Mouse (Mus musculus): ENCODE results near the gene Crip2. TPM values are rescaled to one million over a fixed set of nuclear protein-coding genes. Genes with fewer than 3 reads are reported as not detected.

The Crip2 gene
- polyA plus RNA-seq, 1 experiment from 2014 or later: 273 TPM

GRCm38 (mm10) chr12:113185442-113186291, 45.6 kb downstream of the Crip2 start, which contains the start of gene Tmem121:
TSS of gene Tmem121 (plus strand) at chr12:113185930.
- H3K9ac ChIP-seq: peak within 1 kb of the TSS; percentile 57
- H3K4me2 ChIP-seq: peak within 1 kb of the TSS; percentile 92
- peak; percentile 51; the same call in 1 of the 2 replicates for ATAC-seq (ENCODE audit: insufficient read depth)
- H3K4me3 ChIP-seq (ENCODE audit: low read depth, low read length): peak within 1 kb of the TSS; percentile 57
- H3K27me3 ChIP-seq (ENCODE audit: insufficient read depth, low read length): peaks cover 25% of the 10 kb centered on the region
- H3K4me1 ChIP-seq (ENCODE audit: insufficient read depth): peaks cover 7% of the 10 kb centered on the region; the same call in 1 of the 2 replicates
- peak; percentile 61 for DNase-seq
- no peak for TF ChIP-seq CTCF (IDR thresholded peaks at IDR 0.05; ENCODE audit: low read depth)
- no peak within 1 kb of the TSS for H3K27ac ChIP-seq (ENCODE audit: low read depth)
- no peaks in the 10 kb centered on the region for H3K36me3 ChIP-seq (ENCODE audit: insufficient read depth)
- WGBS: 2% methylated on average over 63 of the region's 63 CpGs
- no peaks in the 10 kb centered on the region for H3K9me3 ChIP-seq (ENCODE audit: low read depth, low read length)

- Histone ChIP-seq H3K9me3 (ENCODE audit: low read depth, low read length) (no peaks in the 10 kb centered on the region), H3K9ac (peak overlapping the region; percentile 57), H3K27ac (ENCODE audit: low read depth) (no peak overlapping the region), H3K4me1 (ENCODE audit: insufficient read depth) (peaks cover 7% of the 10 kb centered on the region; the same call in 1 of the 2 replicates), H3K4me3 (ENCODE audit: low read depth, low read length) (peak overlapping the region; percentile 57), H3K27me3 (ENCODE audit: insufficient read depth, low read length) (peaks cover 25% of the 10 kb centered on the region), H3K36me3 (ENCODE audit: insufficient read depth) (no peaks in the 10 kb centered on the region), H3K4me2 (peak overlapping the region; percentile 92)
- DNase-seq (no peak), ATAC-seq (ENCODE audit: insufficient read depth) (no peak)
- no peak for TF ChIP-seq CTCF (IDR thresholded peaks at IDR 0.05; ENCODE audit: low read depth)
- WGBS: 41% methylated on average over 12 of the region's 12 CpGs
Observed at GRCm38 (mm10) chr12:113186326-113187010, 46.4 kb downstream of the Crip2 start.

DNA sequence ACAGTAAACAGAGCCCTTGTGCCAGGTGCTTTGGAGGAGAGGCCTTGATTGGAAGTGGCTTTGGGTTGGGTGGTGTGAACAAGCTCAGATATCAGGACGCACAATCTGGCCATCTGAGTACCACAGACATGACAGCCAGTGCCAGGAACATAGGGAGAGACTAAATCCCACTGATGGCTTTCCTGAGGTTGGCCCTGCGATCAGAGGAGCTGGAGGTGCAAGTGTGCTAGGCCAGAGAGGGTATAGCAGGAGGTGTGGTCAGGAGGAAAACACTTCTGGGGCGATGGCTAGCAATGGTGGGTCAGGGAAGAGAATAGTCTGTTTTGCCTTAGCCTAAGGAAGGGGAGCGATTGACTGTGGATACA, 47.0 kb downstream of the Crip2 start:
- TF ChIP-seq CTCF (IDR thresholded peaks at IDR 0.05; ENCODE audit: low read depth): no peak
- Histone ChIP-seq H3K27ac (ENCODE audit: low read depth) (no peak overlapping the region), H3K27me3 (ENCODE audit: insufficient read depth, low read length) (peaks cover 25% of the 10 kb centered on the region), H3K4me1 (ENCODE audit: insufficient read depth) (peaks cover 7% of the 10 kb centered on the region; the same call in 1 of the 2 replicates), H3K9ac (no peak overlapping the region; the same call in 1 of the 2 replicates), H3K9me3 (ENCODE audit: low read depth, low read length) (no peaks in the 10 kb centered on the region), H3K4me3 (ENCODE audit: low read depth, low read length) (peak overlapping the region; percentile 36), H3K4me2 (peak overlapping the region; percentile 92), H3K36me3 (ENCODE audit: insufficient read depth) (no peaks in the 10 kb centered on the region)
- no peak for DNase-seq
- ATAC-seq (ENCODE audit: insufficient read depth): no peak
- WGBS: 48% methylated on average over 4 of the region's 4 CpGs

GRCm38 (mm10) chr12:113187584-113188295, 47.7 kb downstream of the Crip2 start:
- WGBS: 3% methylated on average over 56 of the region's 56 CpGs
- Histone ChIP-seq H3K4me3 (ENCODE audit: low read depth, low read length) (peak overlapping the region; percentile 36), H3K36me3 (ENCODE audit: insufficient read depth) (no peaks in the 10 kb centered on the region), H3K4me1 (ENCODE audit: insufficient read depth) (peaks cover 7% of the 10 kb centered on the region; the same call in 1 of the 2 replicates), H3K27ac (ENCODE audit: low read depth) (no peak overlapping the region), H3K9me3 (ENCODE audit: low read depth, low read length) (no peaks in the 10 kb centered on the region), H3K4me2 (peak overlapping the region; percentile 92), H3K9ac (peak overlapping the region; percentile 5; the same call in 1 of the 2 replicates), H3K27me3 (ENCODE audit: insufficient read depth, low read length) (peaks cover 25% of the 10 kb centered on the region)
- peak; percentile 84 for TF ChIP-seq CTCF (IDR thresholded peaks at IDR 0.05; ENCODE audit: low read depth)
- peak; percentile 91 for DNase-seq
- ATAC-seq (ENCODE audit: insufficient read depth): peak; percentile 79

GRCm38 (mm10) chr12:113188349-113189055, 48.5 kb downstream of the Crip2 start:
- H3K9me3 ChIP-seq (ENCODE audit: low read depth, low read length): no peaks in the 10 kb centered on the region
- ATAC-seq (ENCODE audit: insufficient read depth) (no peak; the same call in 1 of the 2 replicates), DNase-seq (no peak)
- no peaks in the 10 kb centered on the region for H3K36me3 ChIP-seq (ENCODE audit: insufficient read depth)
- TF ChIP-seq CTCF (IDR thresholded peaks at IDR 0.05; ENCODE audit: low read depth): no peak
- H3K4me3 ChIP-seq (ENCODE audit: low read depth, low read length): peak overlapping the region; percentile 36
- no peak overlapping the region for H3K9ac ChIP-seq
- peaks cover 7% of the 10 kb centered on the region; the same call in 1 of the 2 replicates for H3K4me1 ChIP-seq (ENCODE audit: insufficient read depth)
- peaks cover 25% of the 10 kb centered on the region for H3K27me3 ChIP-seq (ENCODE audit: insufficient read depth, low read length)
- no peak overlapping the region for H3K27ac ChIP-seq (ENCODE audit: low read depth)
- 83% methylated on average over 51 of the region's 51 CpGs for WGBS
- peak overlapping the region; percentile 92 for H3K4me2 ChIP-seq

GRCm38 (mm10) chr12:113193423-113193822, 53.4 kb downstream of the Crip2 start:
- Histone ChIP-seq H3K27me3 (ENCODE audit: insufficient read depth, low read length) (no peaks in the 10 kb centered on the region), H3K4me1 (ENCODE audit: insufficient read depth) (no peaks in the 10 kb centered on the region), H3K4me3 (ENCODE audit: low read depth, low read length) (no peak overlapping the region), H3K4me2 (no peak overlapping the region), H3K9me3 (ENCODE audit: low read depth, low read length) (no peaks in the 10 kb centered on the region), H3K27ac (ENCODE audit: low read depth) (no peak overlapping the region), H3K36me3 (ENCODE audit: insufficient read depth) (no peaks in the 10 kb centered on the region), H3K9ac (no peak overlapping the region)
- 40% methylated on average over 2 of the region's 2 CpGs for WGBS
- DNase-seq (no peak), ATAC-seq (ENCODE audit: insufficient read depth) (no peak)
- no peak for TF ChIP-seq CTCF (IDR thresholded peaks at IDR 0.05; ENCODE audit: low read depth)

Other genes with a start within 250 kb of the Crip2 start
- gene Jag2, start 210.5 kb upstream of the Crip2 start, polyA plus RNA-seq (2014; fragmentation: Nextera tagmentation; extraction: Ambion mirVana): 6.3 and 8.0 TPM in 2 replicates
- gene Nudt14, start 198.1 kb upstream of the Crip2 start, polyA plus RNA-seq (2014; fragmentation: Nextera tagmentation; extraction: Ambion mirVana): 107 and 116 TPM in 2 replicates
- gene Btbd6, start 163.8 kb upstream of the Crip2 start, polyA plus RNA-seq (2014; fragmentation: Nextera tagmentation; extraction: Ambion mirVana): 26.4 and 26.7 TPM in 2 replicates
- 61.7 and 65.9 TPM in 2 replicates for gene Brf1, start 139.5 kb upstream of the Crip2 start, polyA plus RNA-seq (2014; fragmentation: Nextera tagmentation; extraction: Ambion mirVana)
- gene Pacs2, start 125.7 kb upstream of the Crip2 start, polyA plus RNA-seq (2014; fragmentation: Nextera tagmentation; extraction: Ambion mirVana): 12.3 and 15.6 TPM in 2 replicates
- gene Tex22, start 65.7 kb upstream of the Crip2 start, polyA plus RNA-seq (2014; fragmentation: Nextera tagmentation; extraction: Ambion mirVana): not detected in 2 replicates
- 22.8 and 24.1 TPM in 2 replicates for gene Mta1, start 42.0 kb upstream of the Crip2 start, polyA plus RNA-seq (2014; fragmentation: Nextera tagmentation; extraction: Ambion mirVana)
- 237 and 267 TPM in 2 replicates for gene Crip1, start 6.1 kb downstream of the Crip2 start, polyA plus RNA-seq (2014; fragmentation: Nextera tagmentation; extraction: Ambion mirVana)
- 35.1 and 35.4 TPM in 2 replicates for gene Tedc1, start 16.2 kb downstream of the Crip2 start, polyA plus RNA-seq (2014; fragmentation: Nextera tagmentation; extraction: Ambion mirVana)
- gene Tmem121, start 45.7 kb downstream of the Crip2 start, polyA plus RNA-seq (2014; fragmentation: Nextera tagmentation; extraction: Ambion mirVana): 4.3 and 6.1 TPM in 2 replicates

Data from lung, embryonic 14.5 days (tissue).